Mouse (Mus musculus): ENCODE results near the gene Kcnk12. TPM values are rescaled to one million over a fixed set of nuclear protein-coding genes. Genes with fewer than 3 reads are reported as not detected.

Kcnk12 gene
- total and polyA plus RNA-seq, 3 experiments, result not detected

- H3K27me3 ChIP-seq (ENCODE audit: control insufficient read depth in 1 of 2, insufficient read depth in 2 of 2, low read length in 2 of 2), result no peaks in the 10 kb centered on the region
- no peak for DNase-seq (ENCODE audit: low read depth, low spot score)
- no peaks in the 10 kb centered on the region for H3K79me2 ChIP-seq (ENCODE audit: control insufficient read depth, insufficient read depth, low read length, poor library complexity)
- no peaks in the 10 kb centered on the region for H3K36me3 ChIP-seq (ENCODE audit: control insufficient read depth in 1 of 2, insufficient read depth in 2 of 2, low read length in 2 of 2)
- no peak overlapping the region for H3K4me3 ChIP-seq (ENCODE audit: control insufficient read depth in 1 of 2, insufficient read depth in 1 of 2, low read depth in 2 of 2, low read length in 2 of 2)
- H3K4me1 ChIP-seq (ENCODE audit: control insufficient read depth in 1 of 2, insufficient read depth in 2 of 2, low read length in 2 of 2), result no peaks in the 10 kb centered on the region
- H3K9me3 ChIP-seq (replicated peaks; ENCODE audit: insufficient read depth, low read length), result no peaks in the 10 kb centered on the region
- no peak overlapping the region for H3K27ac ChIP-seq (ENCODE audit: control insufficient read depth, low read depth, low read length)
- no peak for TF ChIP-seq CTCF (IDR thresholded peaks at IDR 0.05 in 2 of 3, conservative IDR thresholded peaks at IDR 0.05 in 1 of 3; ENCODE audit: control insufficient read depth in 1 of 3, insufficient read depth in 1 of 3, low read depth in 2 of 3, low read length in 3 of 3, poor library complexity in 1 of 3, severe bottlenecking in 1 of 3)
- no peak for TF ChIP-seq RCOR1 (IDR thresholded peaks at IDR 0.05; ENCODE audit: low read depth, low read length)
- TF ChIP-seq POLR2AphosphoS5 (IDR thresholded peaks at IDR 0.05; ENCODE audit: borderline replicate concordance, low read depth, low read length), result no peak
- no peak for TF ChIP-seq UBTF (IDR thresholded peaks at IDR 0.05; ENCODE audit: borderline replicate concordance, insufficient read depth, low read depth, low read length)
- TF ChIP-seq NELFE (IDR thresholded peaks at IDR 0.05; ENCODE audit: low read depth, low read length), result no peak
- TF ChIP-seq TCF12 (IDR thresholded peaks at IDR 0.05; ENCODE audit: low read depth, low read length), result no peak
- no peak for TF ChIP-seq MAFK (IDR thresholded peaks at IDR 0.05; ENCODE audit: borderline replicate concordance, low read depth, low read length)
- TF ChIP-seq HCFC1 (IDR thresholded peaks at IDR 0.05; ENCODE audit: low read depth, low read length), result no peak
- no peak for TF ChIP-seq TBP (IDR thresholded peaks at IDR 0.05; ENCODE audit: low read depth, low read length)
- TF ChIP-seq MEF2A (IDR thresholded peaks at IDR 0.05; ENCODE audit: extremely low read depth, insufficient replicate concordance, low read depth, low read length, poor library complexity, severe bottlenecking), result no peak
- TF ChIP-seq KAT2A (conservative IDR thresholded peaks at IDR 0.05; ENCODE audit: low read depth, low read length), result no peak
- TF ChIP-seq MAX (IDR thresholded peaks at IDR 0.05; ENCODE audit: low read length), result no peak
- no peak overlapping the region for H3K9ac ChIP-seq (ENCODE audit: control insufficient read depth, low read depth, low read length, poor library complexity, severe bottlenecking)
Measured at GRCm38 (mm10) chr17:87784141-87784831, 13.5 kb downstream of the Kcnk12 start.

GRCm38 (mm10) chr17:87781244-87781643, 16.6 kb downstream of the Kcnk12 start:
- Histone ChIP-seq H3K4me1 (ENCODE audit: control insufficient read depth in 1 of 2, insufficient read depth in 2 of 2, low read length in 2 of 2) (no peaks in the 10 kb centered on the region), H3K36me3 (ENCODE audit: control insufficient read depth in 1 of 2, insufficient read depth in 2 of 2, low read length in 2 of 2) (no peaks in the 10 kb centered on the region), H3K4me3 (ENCODE audit: control insufficient read depth in 1 of 2, insufficient read depth in 1 of 2, low read depth in 2 of 2, low read length in 2 of 2) (no peak overlapping the region), H3K9me3 (replicated peaks; ENCODE audit: insufficient read depth, low read length) (no peaks in the 10 kb centered on the region), H3K27ac (ENCODE audit: control insufficient read depth, low read depth, low read length) (no peak overlapping the region), H3K79me2 (ENCODE audit: control insufficient read depth, insufficient read depth, low read length, poor library complexity) (no peaks in the 10 kb centered on the region), H3K9ac (ENCODE audit: control insufficient read depth, low read depth, low read length, poor library complexity, severe bottlenecking) (no peak overlapping the region), H3K27me3 (ENCODE audit: control insufficient read depth in 1 of 2, insufficient read depth in 2 of 2, low read length in 2 of 2) (no peaks in the 10 kb centered on the region)
- no peak for TF ChIP-seq ETS1 (IDR thresholded peaks at IDR 0.05; ENCODE audit: low read depth, low read length)
- no peak for TF ChIP-seq MXI1 (IDR thresholded peaks at IDR 0.05; ENCODE audit: low read depth, low read length)
- no peak for TF ChIP-seq POLR2A (IDR thresholded peaks at IDR 0.05; ENCODE audit: control insufficient read depth in 1 of 2, insufficient read depth in 1 of 2, low read depth in 1 of 2, low read length in 2 of 2, poor library complexity in 1 of 2)
- TF ChIP-seq ZC3H11A (IDR thresholded peaks at IDR 0.05; ENCODE audit: low read depth, low read length), result no peak
- TF ChIP-seq KAT2A (conservative IDR thresholded peaks at IDR 0.05; ENCODE audit: low read depth, low read length), result no peak
- no peak for TF ChIP-seq ELF1 (IDR thresholded peaks at IDR 0.05; ENCODE audit: low read depth, low read length)
- no peak for TF ChIP-seq CHD2 (IDR thresholded peaks at IDR 0.05; ENCODE audit: low read length)
- no peak for TF ChIP-seq CTCF (IDR thresholded peaks at IDR 0.05 in 2 of 3, conservative IDR thresholded peaks at IDR 0.05 in 1 of 3; ENCODE audit: control insufficient read depth in 1 of 3, insufficient read depth in 1 of 3, low read depth in 2 of 3, low read length in 3 of 3, poor library complexity in 1 of 3, severe bottlenecking in 1 of 3)
- no peak for TF ChIP-seq RAD21 (IDR thresholded peaks at IDR 0.05; ENCODE audit: low read depth, low read length)
- DNase-seq (ENCODE audit: low read depth, low spot score), result no peak
